Mouse (Mus musculus) bone marrow macrophage, adult 2 months (primary cell): ENCODE results near the gene Tstd1.

Source experiments
- CTCF ChIP-seq: IDR thresholded peaks from 2 replicates; pipeline ENCODE4 v1.5.1; 2012; ENCODE audit warnings: low read depth, mild to moderate bottlenecking, low read length, moderate library complexity
- POLR2A ChIP-seq: IDR thresholded peaks from 2 replicates; pipeline ENCODE4 v1.6.1; 2012; ENCODE audit warnings: mild to moderate bottlenecking, low read depth, low read length, borderline replicate concordance

DNA sequence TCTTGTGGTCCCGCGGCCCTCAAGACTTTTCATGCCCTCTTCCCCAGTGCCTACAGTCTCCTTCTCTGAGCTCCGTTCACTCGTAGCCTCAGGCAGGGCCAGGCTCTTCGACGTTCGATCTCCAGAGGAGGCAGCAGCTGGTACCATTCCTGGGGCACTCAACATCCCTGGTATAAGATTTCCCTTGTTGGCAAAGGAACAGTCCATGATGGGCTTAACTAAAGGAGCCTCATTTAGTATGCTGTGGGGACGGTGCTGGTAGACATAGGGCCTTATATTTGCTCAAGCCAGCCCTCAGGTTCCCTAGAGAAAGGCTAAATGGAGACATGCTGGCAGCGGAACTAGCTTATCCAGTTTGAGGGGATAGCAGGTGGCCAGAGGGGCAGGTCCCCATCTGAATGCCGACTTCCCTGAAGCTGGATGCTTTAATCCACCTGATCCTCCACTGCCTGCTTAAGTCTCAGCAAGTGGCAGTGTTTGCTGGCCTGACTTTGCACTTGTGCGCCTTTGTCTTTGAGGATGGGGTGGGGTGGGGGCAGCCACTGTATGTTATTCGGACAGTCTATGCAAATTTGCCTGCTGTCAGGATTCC lies 715 bp downstream of the Tstd1 start:
- TF ChIP-seq POLR2A (no peak), CTCF (no peak)
